Mouse (Mus musculus) left cerebral cortex, postnatal 36 days (tissue): Measurements from ENCODE around the gene Txnrd2. TPM values are rescaled to one million over a fixed set of nuclear protein-coding genes. Genes with fewer than 3 reads are reported as not detected.
A peak's percentile ranks its signal among the peaks of the same experiment; 100 is the strongest.

ENCODE experiments used
- DNase-seq, 2 experiments: peaks; one replicate each; pipeline ENCODE4 v3.0.0; 2021 to 2022; ENCODE audit warnings: low spot score in 2 of 2, mixed read lengths in 1 of 2
- intact Hi-C: fragments of 180-260 bp; cut with DNase I; formaldehyde crosslinking; loops from one replicate; pipeline ENCODE4 v1.15.1; 2025
- total RNA-seq, 2 experiments: library from RNA; stranded (reverse); gene quantifications; 2 replicates each; pipeline ENCODE4 v1.2.3; 2021

The Txnrd2 gene
- total RNA-seq, 2 experiments from 2014 or later = 21.7 TPM

DNA sequence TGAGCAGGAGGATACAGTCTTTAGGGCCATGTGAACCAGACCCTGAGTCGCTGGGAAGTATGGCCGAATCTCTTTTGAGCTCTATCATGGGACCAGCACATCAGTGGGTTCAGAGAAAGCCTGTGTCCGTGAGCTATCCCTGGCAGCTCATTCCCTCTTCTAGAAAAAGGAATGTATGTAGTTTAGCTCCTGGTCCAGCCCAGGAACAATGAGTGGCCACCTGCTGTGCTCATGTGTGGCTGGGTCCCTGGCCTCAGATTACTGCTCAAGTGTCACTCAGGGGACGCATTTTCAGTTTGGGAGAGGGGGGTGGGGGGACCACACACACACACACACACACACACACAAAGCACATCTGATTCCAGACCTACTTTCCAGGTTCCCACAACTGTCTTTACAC is 46.2 kb downstream of the Txnrd2 start:
- DNase-seq = no peak
- intact Hi-C loops = no loop called here

DNA sequence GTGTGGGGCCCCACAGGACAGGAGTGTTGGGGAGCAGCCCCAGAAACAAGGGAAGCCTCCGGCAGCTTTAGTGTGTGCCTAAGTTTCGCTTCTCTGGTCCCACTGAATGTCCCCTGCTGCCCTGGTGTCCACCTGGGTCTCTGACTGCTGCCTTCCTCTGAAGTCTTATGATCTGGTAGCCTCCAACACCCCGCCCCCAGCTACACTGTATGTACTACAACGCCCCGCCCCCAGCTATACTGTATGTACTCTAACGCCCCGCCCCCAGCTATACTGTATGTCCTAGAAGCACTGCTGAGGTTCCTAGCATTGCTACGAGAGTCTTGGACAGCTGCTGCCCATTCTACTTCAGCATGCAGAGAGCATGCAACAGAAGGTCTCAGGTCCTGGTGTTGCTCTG is 46.8 kb downstream of the Txnrd2 start:
- DNase-seq = no peak
- intact Hi-C loops = no loop called here

DNA sequence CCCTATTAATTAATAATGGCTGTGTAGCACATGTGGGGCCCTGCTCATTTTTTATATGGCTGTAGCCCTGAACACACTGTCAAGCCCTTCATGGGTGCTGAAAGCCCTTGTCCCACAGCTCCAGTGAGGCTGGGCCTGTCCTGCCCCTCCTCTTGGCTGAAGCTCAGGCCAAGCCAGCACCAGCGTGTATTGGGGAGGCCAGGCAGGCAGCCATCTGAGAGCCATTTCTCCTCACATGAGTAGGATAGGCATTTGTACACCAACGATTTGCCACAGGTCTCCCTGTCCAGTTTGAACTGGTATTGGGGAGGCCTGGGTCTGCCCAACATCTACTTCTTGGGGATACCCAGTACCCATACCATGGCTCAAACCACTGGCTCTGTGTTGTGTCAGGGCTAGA is 47.8 kb downstream of the Txnrd2 start:
- intact Hi-C loops = no loop called here
- no peak for DNase-seq

DNA sequence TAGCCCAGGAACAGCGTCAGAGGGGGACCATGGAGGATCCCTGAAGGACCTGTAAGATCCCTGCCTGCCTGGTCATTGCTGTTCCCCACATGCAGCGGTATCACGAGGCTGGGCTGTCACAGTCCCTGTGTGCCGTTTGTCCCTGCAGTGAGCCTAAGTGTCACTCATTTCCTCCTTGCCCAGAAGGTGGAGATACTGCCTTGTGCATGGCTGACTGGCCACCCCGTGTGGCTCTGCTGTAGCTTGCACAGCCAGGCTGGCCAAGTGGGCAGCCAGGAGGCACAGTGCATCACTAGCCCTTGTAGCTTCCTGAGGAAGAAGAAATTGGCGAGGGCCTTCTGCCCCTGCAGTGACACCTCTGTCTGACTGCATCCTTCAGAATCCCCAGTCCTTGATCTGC is 51.8 kb downstream of the Txnrd2 start:
- DNase-seq = no peak
- intact Hi-C loops = no loop called here

DNA sequence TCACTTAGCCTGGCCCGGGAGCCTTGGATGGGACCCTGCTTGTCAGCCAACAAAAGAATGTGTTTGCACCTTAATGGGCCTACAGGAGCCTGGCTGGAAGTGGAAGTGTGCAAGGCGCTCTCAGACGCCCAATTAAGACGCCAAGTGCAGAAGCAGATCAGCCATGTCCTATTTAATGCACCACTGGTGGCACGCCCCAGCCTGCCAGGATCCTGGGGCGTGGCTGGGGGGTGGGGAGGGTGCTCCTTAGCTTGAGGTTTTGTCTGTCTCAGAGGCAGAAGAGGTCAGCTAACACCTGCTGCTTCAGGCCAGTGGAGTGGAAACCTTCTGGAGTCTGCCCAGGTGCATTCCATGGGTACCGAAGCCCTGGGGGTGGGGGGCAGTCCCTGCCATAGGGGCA is 53.5 kb downstream of the Txnrd2 start:
- no peak for DNase-seq
- intact Hi-C loops = no loop called here

DNA sequence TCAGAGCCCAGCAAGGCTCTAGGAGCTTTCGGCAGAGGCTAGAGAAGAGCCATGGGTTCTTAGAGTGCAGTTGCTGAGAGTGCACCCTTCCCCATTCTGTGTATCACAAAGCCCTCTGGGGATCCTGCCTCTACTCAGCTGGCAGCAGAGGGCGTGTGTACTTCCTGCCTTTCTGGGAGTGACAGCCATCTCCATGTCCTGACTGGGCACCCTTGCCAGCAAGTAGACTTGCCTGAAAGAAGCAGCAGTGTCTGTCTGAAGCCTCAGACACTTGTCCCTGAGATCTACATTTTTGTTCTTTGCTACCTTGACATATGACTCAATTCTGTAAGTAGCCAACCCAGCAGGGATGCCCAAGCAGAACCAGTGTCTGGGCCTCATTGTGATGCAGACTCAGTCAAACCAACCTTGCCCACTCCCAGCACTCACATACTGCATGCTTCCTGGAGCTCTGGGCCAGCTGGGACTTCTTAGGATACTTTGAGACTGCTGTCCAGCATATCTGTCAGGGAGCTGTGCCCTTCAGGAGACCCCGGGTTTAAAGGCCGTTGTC is 54.8 kb downstream of the Txnrd2 start:
- intact Hi-C loops = no loop called here
- DNase-seq = no peak

DNA sequence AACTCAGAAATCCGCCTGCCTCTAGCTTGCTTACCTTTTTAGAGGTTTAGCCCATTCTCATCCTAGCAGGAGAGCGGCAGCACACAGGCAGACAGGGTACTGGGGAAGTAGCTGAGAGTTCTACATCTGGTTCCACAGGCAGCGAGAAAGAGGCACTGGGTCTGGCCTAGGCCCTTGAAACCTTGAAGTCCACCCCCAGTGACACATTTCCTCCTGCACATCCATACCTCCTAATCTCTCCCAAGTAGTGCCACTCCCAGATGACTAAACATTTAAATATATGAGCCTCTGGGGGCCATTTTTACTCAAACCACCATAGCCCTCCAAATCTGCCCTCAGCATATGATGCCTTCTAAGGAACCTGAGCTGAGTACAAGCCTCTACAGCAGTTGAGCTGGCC is 56.2 kb downstream of the Txnrd2 start:
- DNase-seq = no peak
- intact Hi-C loops = no loop called here

DNA sequence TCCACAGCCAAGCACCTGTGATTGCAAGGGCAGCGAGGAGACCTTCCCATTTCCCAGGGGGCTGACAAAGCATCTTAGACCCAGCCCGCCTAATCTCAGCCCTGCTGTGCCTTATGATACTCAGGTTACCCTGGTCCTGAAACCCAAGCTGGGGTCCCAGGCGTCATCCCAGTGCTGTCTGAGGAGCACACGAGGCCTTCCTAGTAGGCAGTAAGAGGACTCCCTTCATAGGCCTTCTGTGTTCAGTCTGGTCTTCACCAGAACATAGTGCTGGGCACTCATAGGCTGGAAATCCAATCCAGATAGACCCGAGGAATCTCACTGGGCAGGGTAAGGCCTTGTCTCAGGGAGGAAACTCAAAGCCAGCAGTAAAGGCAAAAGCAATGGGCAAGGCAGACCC is 57.7 kb downstream of the Txnrd2 start:
- no peak for DNase-seq
- intact Hi-C loops = no loop called here

DNA sequence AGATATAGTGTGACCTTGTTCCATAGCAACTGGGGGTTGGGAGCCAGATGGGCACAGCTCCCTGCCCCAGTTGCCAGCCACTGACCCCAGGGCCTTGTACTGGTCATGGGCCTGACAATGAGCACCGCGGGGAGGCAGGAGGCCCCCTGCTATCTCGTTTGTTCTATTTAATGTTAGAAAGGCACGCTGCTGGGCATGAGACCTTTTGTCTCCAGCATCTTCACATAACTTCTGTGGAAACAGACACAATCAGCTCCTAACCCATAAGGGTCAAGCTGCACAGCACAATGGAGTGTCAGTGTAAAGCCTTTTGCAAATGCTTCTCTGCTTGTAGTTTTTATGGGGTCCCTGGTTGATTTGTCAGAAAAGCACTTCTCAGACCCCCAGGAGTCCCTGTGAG is 58.2 kb downstream of the Txnrd2 start:
- no peak for DNase-seq

DNA sequence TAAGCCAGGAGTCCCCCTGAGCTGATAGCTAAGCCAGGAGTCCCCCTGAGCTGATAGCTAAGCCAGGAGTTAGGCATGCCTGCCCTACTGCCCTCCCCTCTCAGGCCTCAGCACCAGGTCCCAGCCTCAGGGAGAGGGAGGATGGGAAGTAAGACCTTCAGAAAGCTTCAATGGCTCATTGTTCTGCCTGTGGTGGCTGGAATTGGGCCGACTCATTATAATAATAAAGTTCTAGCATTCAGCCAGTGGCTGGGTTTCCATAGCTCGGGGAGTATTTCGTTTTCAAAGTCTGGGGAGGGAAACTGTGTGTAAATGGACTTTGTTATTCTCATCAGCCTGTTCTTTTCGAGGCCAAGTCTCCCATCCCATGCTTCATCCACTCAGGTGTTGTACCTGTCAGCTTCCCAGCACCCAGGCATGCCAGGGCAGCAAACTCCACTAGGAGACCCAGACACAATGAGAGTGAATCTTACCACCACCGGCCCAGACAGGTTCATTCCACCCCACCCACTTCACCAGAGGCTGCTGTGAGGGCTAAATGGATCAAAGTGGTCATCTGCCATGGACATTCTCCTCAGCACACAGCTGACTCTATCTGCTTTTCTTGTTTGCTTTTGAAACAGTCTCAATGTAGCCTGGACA is 58.7 kb downstream of the Txnrd2 start:
- intact Hi-C loops = no loop called here
- DNase-seq = no peak

More for the DNA sequence above, 58.2 kb downstream of the Txnrd2 start:
- intact Hi-C loops = no loop called here

DNA sequence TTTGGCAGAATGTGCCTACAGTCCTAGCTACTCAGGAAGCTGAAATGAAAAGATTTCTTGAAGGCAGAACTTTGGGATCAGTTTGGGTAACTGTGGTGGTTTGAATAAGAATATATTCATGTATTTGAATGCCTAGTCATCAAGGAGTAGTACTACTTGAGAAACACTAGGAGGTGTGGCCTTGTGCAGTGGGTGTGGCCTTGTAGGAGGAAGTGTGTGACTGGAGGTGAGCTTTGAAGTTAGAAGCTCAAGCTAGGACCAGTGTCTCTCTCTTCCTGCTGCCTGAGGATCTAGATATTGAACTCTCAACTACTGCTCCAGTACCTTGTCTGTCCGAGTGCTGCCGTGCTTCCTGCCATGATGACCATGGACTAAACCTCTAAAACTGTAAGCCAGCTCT is 59.9 kb downstream of the Txnrd2 start:
- intact Hi-C loops = no loop called here
- DNase-seq = no peak

DNA sequence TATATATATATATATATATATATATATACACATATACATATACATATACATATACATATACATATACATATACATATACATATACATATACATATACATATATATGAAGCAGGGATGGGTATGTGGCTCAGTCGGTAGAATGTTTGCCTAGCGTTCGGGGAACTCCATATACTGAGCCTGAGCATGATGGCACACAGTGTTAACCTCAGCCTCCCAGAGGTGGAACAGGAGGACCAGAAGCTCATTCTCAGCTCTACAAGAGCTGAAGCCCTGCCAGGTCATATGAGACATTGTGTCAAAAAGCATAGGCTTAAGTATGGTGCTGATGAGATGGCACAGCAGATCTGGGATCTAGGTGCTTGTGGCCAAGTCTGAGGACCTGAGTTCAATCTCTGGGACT is 64.1 kb downstream of the Txnrd2 start:
- DNase-seq = no peak
- intact Hi-C loops = no loop called here

DNA sequence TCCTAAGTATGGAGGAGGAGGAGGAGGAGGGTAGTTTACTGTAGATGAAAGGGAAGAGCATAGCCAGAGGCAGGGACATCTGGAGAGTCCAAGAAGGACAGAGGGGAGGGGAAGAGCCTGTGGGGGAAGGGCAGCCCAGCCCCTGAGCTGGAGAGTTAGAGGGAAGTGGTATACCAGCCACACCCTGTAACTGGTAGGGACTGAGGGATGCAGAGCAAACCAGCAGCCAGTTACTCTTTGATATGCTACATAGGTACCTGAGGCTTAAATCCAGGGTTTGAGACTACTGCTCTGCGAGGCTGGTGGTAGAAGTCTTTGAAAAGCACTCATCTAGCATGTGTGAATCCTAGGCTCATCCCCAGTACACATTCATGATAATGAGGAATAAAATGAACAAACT is 64.7 kb downstream of the Txnrd2 start:
- intact Hi-C loops = no loop called here
- DNase-seq = no peak

DNA sequence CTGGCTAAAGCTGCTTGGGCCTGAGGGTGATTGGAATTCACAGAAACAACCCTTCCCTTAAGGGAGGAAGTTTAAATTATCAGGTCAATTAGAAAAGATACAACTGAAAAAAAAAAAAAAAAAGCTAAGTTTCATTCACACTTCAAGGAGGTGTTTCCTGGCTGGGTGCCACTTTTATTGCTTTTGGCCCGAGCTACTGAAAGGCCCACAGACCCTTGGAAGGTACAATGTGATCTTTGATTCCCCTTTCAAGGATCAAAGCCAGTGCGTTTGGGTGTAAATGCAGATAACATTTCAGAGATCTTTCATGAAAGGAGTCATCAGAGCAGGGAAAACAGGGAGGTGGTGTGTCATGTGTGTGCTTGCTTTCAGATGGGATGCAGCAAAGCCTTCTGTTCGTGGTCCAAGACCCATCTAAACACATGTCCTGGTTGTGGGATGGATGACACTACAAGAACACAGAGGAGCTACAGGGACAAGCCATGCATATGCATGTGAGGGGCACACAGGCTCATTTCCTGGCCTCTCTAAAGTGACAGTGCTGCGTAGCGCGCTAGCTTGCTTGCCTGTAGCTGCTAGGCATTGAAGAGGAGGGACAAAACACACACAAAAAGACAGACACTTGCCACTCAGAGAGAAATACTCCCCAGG is 71.8 kb downstream of the Txnrd2 start:
- intact Hi-C loops = loop anchor here (5.0 kb wide), 1 partner anchor 124 kb away; the partner anchor contains the start of gene Gp1bb
- DNase-seq = no peak

DNA sequence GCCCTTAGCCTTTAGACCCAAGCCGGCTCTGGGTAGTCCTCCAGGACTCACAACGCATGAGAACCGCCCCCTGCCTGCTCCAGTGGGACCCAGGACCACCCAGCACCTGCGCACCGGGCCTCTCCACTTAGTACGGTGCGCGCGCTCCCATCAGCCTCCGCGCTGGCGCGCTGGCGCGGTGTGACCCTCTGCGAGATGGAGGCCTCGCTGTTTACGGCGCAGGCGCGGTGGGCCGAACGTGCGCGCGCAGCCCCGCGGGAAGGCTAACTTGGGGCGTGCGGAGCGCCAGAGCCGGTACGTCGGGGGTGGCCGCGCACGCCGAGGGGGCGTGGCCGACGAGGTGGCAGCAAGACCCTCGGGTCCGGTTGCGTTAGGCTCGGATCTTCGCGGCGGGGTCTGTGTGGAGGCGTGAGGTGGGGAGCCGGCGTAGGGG is 72.4 kb downstream of the Txnrd2 start, which contains the start of the genes Gnb1l and Rtl10:
TSS of gene Gnb1l (plus strand) at position 156 of the 433 bp plus-strand sequence.
TSS of gene Rtl10 (plus strand) at position 344 of the 433 bp plus-strand sequence.
- intact Hi-C loops = loop anchor here (5.0 kb wide), 1 partner anchor 124 kb away; the partner anchor contains the start of gene Gp1bb
- peak; percentile 93 to 95 for DNase-seq

DNA sequence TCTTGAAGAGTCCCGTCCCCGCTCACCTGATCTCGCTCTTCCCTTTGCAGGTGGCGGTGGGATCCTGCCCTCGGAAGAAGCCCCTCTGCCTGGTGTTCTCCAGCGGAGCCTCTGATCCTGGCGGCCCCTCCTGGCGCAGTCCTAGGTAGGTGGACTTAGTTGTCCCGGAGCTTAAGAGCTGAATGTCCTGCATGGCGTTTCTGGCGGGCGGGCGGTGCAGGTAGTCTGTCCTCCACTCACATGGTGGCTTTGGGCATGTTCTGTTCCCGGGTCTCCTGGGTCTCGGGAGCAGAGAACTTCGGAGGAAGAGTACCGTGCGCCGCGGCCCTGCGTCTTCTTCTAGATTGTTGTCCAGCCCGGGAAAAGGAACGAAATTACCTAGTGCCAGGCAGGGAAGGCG is 72.8 kb downstream of the Txnrd2 start:
- DNase-seq = no peak
- intact Hi-C loops = loop anchor here (5.0 kb wide), 1 partner anchor 123 kb away; the partner anchor contains the start of gene Gp1bb

DNA sequence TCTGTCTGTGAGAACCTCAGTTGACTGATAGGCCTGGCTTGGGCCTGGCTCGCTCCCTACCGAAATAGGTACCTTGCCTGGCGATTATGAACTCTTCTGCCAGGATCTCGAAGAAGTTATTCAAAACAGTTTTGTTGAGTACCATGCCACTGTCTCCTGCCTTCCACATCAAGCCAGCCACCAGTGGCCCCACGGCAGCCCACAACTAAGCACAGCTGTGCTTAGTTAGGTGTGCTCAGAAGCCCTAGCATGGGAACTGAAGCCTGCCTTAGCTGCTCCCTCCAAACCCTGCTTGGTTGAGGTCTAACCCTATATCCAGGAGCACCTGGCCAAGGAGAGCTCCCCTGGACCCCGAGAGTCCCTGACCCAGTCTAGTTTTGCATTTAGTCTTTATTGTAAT is 75.3 kb downstream of the Txnrd2 start:
- DNase-seq = no peak
- intact Hi-C loops = no loop called here

DNA sequence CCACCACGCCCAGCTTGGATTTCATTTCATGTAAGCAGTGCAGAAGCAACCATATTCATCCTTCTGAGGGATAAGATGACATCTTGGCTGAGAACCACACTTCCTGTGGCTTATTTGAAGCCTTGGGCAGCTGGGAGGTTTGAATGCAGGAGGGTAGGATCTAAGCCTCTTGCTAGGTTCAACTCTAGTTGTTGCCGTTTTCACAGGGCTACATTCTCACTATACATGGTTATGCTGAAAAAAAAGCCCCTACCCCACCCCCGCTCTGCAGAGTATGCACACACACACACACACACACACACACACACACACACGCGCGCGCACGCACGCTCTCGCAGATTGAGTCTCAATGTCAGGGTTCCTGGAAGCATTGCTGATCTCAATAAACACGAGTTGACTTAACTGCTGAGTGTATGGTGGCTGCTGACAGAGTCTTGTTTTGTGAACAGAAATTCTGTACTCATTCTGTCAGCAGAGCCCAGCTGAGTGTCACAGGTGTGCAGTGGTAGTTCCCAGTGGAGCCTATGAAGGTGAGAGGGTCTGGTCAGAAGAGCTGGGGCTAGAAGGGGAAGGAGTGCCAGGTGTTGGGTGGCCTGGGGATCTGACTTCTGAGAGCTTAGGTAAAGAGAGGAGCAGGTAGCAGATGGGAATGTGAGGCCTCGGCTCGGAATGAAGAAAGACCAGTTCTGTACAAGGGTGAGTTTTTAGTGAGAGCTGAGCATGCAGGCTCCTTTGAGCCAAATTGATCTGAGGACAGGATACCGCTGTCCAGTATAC is 77.6 kb downstream of the Txnrd2 start:
- intact Hi-C loops = no loop called here
- DNase-seq = no peak

DNA sequence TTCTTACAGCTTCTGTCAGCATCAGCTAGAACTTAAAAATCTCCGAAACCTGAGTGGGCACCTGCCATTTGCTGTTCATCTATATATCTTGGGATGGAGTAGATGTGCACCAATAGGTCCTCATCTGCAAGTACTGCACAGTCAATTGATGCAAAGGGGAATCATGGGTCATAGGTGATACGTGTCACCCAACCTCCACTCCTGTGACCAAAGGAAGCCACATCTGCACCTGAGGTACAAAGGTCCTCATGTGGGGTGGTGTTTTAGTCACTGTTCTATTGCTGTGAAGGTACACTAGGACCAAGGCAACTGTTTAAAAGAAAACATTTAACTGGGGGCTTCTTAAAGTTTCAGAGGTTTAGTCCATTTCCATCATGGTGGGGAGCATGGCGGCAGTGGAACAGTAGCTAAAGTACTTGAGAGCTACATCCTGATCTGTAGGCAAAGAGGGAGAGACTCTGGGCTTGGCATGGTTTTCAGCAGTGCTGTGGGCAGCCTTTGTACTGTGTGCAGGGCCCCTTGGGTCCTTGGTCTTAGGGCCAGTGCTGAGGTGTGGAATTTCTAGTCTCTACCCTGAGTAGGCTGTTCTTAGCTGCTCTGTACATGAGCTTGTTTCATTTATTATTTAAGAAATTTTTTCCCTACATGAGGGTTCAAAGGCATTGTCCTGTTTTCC is 80.5 kb downstream of the Txnrd2 start:
- no peak for DNase-seq
- intact Hi-C loops = no loop called here

DNA sequence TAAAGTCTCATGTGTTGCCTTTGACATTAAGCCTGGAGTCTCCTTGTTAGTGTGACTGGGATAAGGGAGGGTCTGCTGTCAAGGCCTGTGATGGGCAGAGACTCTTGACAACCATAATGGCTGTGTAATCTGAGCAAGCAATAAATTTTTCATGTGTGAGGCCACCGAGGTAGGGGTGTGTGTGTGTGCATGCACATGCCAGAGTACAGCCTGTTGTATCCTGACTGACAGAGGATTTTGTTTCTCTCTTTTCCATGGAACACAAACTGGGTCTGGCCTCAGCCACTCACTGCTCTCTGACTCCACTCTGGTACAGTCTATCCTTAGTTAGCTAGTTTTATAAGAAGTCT is 81.0 kb downstream of the Txnrd2 start:
- no peak for DNase-seq
- intact Hi-C loops = no loop called here
